Mouse (Mus musculus) myocyte (in vitro differentiated cells): ENCODE results near the gene Socs7.

Source experiments
- CEBPB ChIP-seq: IDR thresholded peaks from 2 replicates; pipeline ENCODE4 v1.6.1; 2011; ENCODE audit warnings: mild to moderate bottlenecking, moderate library complexity; ENCODE audit not compliant: poor library complexity, insufficient read depth, severe bottlenecking
- E2F4 ChIP-seq: IDR thresholded peaks from one replicate; pipeline ENCODE4 v1.6.1; 2011; ENCODE audit warnings: mild to moderate bottlenecking, control low read depth, moderate library complexity; ENCODE audit not compliant: insufficient read depth
- MYOG ChIP-seq, 3 experiments: IDR thresholded peaks; one replicate each; pipeline ENCODE4 v1.6.1; 2011; ENCODE audit warnings: control low read depth in 2 of 3, low read depth in 2 of 3, mild to moderate bottlenecking in 2 of 3; ENCODE audit not compliant: insufficient read length in 2 of 3, control insufficient read depth in 1 of 3, insufficient read depth in 1 of 3
- POLR2A ChIP-seq: IDR thresholded peaks from one replicate; pipeline ENCODE4 v1.6.1; 2011; ENCODE audit warnings: low read depth, mild to moderate bottlenecking, control low read depth, moderate library complexity; ENCODE audit not compliant: insufficient read length
- POLR2AphosphoS2 ChIP-seq: IDR thresholded peaks from one replicate; pipeline ENCODE4 v1.6.1; 2011; ENCODE audit warnings: low read depth, control low read depth; ENCODE audit not compliant: insufficient read length
- REST ChIP-seq: IDR thresholded peaks from one replicate; pipeline ENCODE4 v1.6.1; 2011; ENCODE audit warnings: mild to moderate bottlenecking, control low read depth, moderate library complexity; ENCODE audit not compliant: insufficient read depth, insufficient read length
- TCF12 ChIP-seq: IDR thresholded peaks from one replicate; pipeline ENCODE4 v1.6.1; 2011; ENCODE audit warnings: mild to moderate bottlenecking, control low read depth; ENCODE audit not compliant: poor library complexity, insufficient read depth, severe bottlenecking
- TCF3 ChIP-seq: IDR thresholded peaks from one replicate; pipeline ENCODE4 v1.6.1; 2011; ENCODE audit warnings: low read depth, control low read depth; ENCODE audit not compliant: insufficient read length
- USF1 ChIP-seq: IDR thresholded peaks from one replicate; pipeline ENCODE4 v1.6.1; 2011; ENCODE audit warnings: low read depth, mild to moderate bottlenecking, control low read depth, moderate library complexity

DNA sequence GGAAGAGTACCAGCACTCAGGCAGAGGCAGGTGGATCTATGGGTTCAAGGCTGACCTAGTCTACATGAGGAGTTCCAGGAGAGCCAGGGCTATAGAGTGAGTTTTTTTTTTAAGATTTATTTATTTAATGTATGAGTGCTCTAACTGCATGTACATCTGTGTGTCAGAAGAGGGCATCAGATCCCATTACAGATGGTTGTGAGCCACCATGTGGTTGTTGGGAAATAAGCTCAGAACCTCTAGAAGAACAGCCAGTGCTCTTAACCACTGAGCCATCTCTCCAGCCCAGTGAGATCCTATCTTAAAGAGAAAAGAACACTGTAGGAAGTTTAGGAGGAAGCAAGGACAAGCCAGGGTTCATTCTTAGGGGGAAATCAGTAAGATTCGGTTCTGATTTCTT is 32.0 kb upstream of the Socs7 start:
- TF ChIP-seq TCF3 = no peak
- no peak for TF ChIP-seq E2F4
- no peak for TF ChIP-seq REST
- TF ChIP-seq CEBPB = no peak
- TF ChIP-seq POLR2AphosphoS2 = no peak
- TF ChIP-seq TCF12 = no peak
- no peak for TF ChIP-seq POLR2A
- no peak for TF ChIP-seq MYOG (IDR thresholded peaks at IDR 0.05; ENCODE audit: control insufficient read depth in 1 of 3, insufficient read depth in 1 of 3, insufficient read length in 2 of 3, low read depth in 2 of 3)
- no peak for TF ChIP-seq USF1
